Mouse (Mus musculus): Measurements from ENCODE around the gene Trim25. TPM values are rescaled to one million over a fixed set of nuclear protein-coding genes. Genes with fewer than 3 reads are reported as not detected.

The Trim25 gene
- total RNA-seq (2021) = 133 and 149 TPM in 2 replicates
- long read RNA-seq, full-length matches to known transcripts = 4 of 37 reads
- long read RNA-seq, partial matches to known transcripts = 22 of 37 reads
- long read RNA-seq, other reads (novel, unspliced or antisense) = 11 of 37 reads

- DNase-seq = peak; percentile 94
These were observed at the start of gene Trim25 for GRCm38 (mm10) chr11:88998974-88999722. Trim25 (plus strand) TSS chr11:88999376.

GRCm38 (mm10) chr11:88949802-88950639 lies 49.2 kb upstream of the Trim25 start:
- no peak for DNase-seq

GRCm38 (mm10) chr11:88950640-88951250 lies 48.4 kb upstream of the Trim25 start:
- DNase-seq = no peak

- DNase-seq = no peak
These were observed 47.6 kb upstream of the Trim25 start for GRCm38 (mm10) chr11:88951576-88951975.

GRCm38 (mm10) chr11:88952117-88952516 lies 47.1 kb upstream of the Trim25 start:
- DNase-seq = no peak

- no peak for DNase-seq
These were observed 45.6 kb upstream of the Trim25 start for GRCm38 (mm10) chr11:88953582-88953981.

GRCm38 (mm10) chr11:88954803-88955202 lies 44.4 kb upstream of the Trim25 start:
- DNase-seq = no peak

- DNase-seq = peak; percentile 99
These were observed 43.8 kb upstream of the Trim25 start, which contains the start of gene Scpep1 for GRCm38 (mm10) chr11:88955217-88955969. Scpep1 (minus strand) TSS chr11:88955465.

- no peak for DNase-seq
These were observed 40.3 kb upstream of the Trim25 start for GRCm38 (mm10) chr11:88958851-88959250.

GRCm38 (mm10) chr11:88966881-88967361 lies 32.3 kb upstream of the Trim25 start, which contains the start of gene Elobl:
Elobl (minus strand) TSS chr11:88966931.
- DNase-seq = no peak

GRCm38 (mm10) chr11:88970202-88970732 lies 28.9 kb upstream of the Trim25 start, which contains the start of gene Coil:
Coil (plus strand) TSS chr11:88970252.
- no peak for DNase-seq

GRCm38 (mm10) chr11:88973776-88974701 lies 25.1 kb upstream of the Trim25 start:
- peak; percentile 93 for DNase-seq

- no peak for DNase-seq
These were observed 22.9 kb upstream of the Trim25 start for GRCm38 (mm10) chr11:88976320-88976719.

GRCm38 (mm10) chr11:88977188-88977587 lies 22.0 kb upstream of the Trim25 start:
- DNase-seq = no peak

- no peak for DNase-seq
These were observed 17.8 kb upstream of the Trim25 start for GRCm38 (mm10) chr11:88981337-88981736.

GRCm38 (mm10) chr11:88986616-88987015 lies 12.6 kb upstream of the Trim25 start:
- DNase-seq = no peak

GRCm38 (mm10) chr11:88988956-88989355 lies 10.2 kb upstream of the Trim25 start:
- no peak for DNase-seq

GRCm38 (mm10) chr11:88989530-88989929 lies 9.6 kb upstream of the Trim25 start:
- no peak for DNase-seq

GRCm38 (mm10) chr11:88993186-88993585 lies 6.0 kb upstream of the Trim25 start:
- no peak for DNase-seq

GRCm38 (mm10) chr11:88993625-88994024 lies 5.6 kb upstream of the Trim25 start:
- DNase-seq = peak; percentile 59
